Mouse (Mus musculus): ENCODE data around the gene Spocd1. TPM values are rescaled to one million over a fixed set of nuclear protein-coding genes. Genes with fewer than 3 reads are reported as not detected.
A peak's percentile ranks its signal among the peaks of the same experiment; 100 is the strongest.

Spocd1 gene
- total RNA-seq, 2 experiments from 2014 or later: not detected

GRCm38 (mm10) chr4:129918464-129918863 is 10.6 kb upstream of the Spocd1 start:
- no peak for DNase-seq (ENCODE audit: low spot score)

DNA sequence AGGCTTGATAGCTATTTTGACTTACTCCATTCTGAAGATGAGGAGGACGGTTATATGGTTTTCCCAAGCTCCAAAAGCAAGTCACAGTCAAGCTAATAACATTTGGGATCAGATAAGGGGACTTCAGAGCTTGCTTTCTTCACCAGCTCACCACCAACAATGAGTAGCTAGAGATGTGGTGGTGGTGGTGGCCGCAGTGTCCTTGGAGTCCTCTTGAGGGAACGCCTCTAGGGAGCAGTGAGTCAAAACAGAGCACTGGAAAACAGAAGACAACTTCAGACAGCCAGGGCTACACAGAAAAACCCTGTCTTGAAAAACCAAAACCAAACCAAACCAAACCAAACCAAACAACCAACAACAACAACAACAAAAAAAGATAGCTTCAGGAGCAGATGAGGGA is 10.1 kb upstream of the Spocd1 start:
- no peak for DNase-seq (ENCODE audit: low spot score)

DNA sequence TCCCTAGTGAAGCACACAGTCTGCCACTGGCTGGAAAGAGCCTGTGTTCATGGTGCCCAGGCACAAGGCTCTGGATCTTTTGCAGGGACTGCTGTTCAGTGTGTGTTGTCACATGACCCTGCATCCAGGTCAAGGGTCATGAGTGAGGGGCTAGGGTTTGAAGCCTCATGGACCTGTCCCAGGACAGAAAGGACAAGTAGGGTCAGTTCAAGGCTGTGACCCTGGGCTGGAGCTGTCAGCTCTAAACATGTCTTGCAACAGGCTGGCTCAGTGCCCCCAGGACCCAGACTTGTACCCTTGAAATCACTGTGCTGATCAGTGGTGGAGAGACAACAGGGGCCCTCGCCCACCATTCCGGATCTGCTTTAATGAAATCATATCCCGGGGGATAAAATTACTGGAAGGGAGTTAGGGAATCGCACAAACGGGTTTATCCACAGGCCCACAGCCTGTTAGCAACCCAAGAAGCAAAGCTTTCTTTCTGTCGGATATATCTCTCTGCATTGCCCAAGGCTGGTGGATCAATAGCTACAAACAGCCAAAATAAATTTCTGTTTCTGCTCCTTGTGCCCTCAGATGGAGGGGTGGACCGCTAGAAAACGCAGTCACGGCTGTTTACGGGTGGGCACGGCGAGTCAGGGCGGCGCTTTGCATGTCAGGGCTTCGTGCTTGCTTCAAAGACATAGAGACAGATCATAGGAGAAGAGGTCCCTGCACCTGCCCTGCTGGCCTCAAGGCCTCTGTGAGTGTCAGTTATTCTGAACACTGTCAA is 8.3 kb upstream of the Spocd1 start:
- no peak for DNase-seq (ENCODE audit: low spot score)

- no peak for DNase-seq (ENCODE audit: low spot score)
These were observed 7.8 kb upstream of the Spocd1 start for GRCm38 (mm10) chr4:129921314-129921587.

GRCm38 (mm10) chr4:129924143-129924542 is 4.9 kb upstream of the Spocd1 start:
- DNase-seq (ENCODE audit: low spot score): no peak

DNA sequence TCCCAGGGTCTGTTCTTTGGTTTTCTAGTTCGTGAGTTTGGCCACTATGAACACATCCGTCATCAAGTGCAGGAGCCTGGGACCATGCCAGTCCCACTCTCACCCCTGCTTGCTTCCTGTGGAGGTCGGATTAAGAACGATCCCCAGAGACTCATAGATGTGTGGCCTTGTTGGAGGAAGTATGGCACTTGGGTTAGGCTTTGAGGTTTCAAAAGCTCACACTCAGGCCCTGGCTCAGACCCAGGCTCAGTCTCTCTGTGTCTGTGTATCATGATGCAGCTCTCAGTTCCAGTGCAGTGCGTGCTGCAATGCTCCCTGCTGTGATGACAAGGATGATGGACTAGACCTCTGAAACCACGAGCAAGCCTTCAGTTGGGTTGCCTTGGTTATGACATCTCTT is 4.4 kb upstream of the Spocd1 start:
- DNase-seq (ENCODE audit: low spot score): no peak

GRCm38 (mm10) chr4:129926544-129926943 is 2.5 kb upstream of the Spocd1 start:
- DNase-seq (ENCODE audit: low spot score): peak; percentile 52

DNA sequence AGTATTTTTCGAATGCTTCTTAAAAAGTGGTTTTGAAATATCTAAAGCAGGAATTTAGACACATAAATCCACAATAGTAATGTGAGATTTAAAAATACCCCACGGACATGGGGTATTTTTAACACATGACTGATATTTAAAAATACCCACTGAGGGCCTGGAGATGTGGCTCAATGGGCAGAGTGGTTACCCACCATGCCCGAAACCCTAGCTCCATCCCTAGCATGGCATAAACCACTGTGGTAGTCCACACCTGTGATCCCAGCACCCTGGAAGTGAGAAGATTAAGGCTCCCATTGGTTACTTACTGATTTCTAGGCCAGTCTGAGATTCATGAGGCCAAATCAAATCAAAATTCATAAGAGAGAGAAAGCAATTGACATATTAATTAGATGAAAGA is 2.0 kb upstream of the Spocd1 start:
- DNase-seq (ENCODE audit: low spot score): no peak

DNA sequence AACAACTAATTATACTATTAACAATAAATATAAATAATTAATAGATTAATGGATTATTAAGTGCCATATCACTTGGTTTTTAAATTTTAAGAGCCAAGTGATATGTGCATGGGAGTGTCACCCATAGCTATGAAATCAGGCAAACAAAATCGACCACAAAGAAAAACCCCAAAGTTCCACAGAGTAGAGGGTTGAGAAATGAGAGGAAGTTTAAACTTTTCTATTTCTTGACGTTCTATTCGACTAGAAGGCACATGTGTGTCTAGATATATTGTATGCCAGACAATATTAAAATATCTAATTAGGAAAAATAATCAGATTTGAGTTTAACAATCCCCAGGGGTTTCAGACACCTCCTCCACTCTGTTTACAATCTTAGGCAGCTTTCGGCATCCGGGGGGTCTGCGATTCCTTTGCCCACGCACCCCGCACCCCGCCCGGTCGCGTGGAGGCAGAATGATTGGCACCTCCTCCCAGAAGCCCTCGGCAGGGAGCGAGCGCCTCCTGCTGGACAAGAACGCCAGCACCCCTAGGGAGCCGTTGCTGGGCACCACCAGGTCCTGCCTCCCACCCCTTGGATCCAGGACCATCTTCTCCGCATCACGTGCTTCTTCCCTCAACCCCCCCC is 811 bp upstream of the Spocd1 start:
- peak; percentile 84 for DNase-seq (ENCODE audit: low spot score)

DNA sequence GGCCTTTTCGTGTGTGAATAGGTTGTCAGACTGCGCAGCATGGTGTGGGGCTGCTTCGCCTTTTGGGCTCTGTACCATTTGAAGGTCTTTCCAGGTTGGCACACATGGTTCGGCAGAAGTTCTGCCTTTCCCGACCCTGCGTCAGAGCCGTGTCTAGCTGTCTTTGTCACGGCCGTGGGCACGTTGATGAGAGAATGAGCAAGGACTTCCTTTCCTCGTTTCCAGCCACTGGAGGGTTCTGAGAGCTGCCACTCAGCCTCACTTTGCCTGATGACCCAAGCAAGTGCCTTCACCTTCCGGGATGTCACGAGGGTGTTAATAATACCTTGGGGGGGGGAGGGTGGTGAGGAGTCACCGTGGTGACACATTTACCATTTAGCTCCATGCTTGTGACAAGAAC is 4.6 kb downstream of the Spocd1 start:
- DNase-seq (ENCODE audit: low spot score): no peak

DNA sequence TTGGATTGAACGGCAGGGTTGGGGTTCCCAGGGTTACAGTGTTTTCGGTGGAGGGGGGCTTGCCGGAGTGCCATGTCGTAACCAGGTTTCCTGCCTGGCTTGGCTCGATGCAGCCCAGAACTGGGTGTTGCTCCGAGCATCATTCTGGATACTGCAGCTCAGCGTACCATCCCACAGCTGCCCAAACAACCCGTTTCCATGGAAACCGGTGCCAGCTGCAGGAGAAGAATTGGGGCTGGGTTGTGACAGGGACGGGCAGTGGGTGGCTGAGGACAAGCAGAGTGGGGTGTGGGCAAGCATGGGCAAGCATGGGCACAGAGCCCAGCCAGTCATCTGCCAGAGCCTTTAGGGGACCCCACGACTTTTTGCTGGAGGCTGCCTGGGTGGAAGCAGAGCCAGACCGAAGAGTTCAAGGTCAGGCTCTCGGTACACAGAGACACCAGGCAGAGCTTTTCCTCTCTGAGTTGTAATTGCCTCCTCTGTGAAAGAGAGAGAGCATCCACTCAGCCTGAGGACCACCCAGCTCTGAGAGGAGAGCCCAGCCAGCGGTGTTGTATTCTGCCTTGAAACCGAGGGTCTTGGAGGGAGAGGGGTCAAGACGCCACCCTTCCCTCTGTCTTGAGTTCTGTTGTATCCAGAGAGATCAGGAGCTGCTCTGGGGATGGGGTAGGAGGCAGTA is 5.3 kb downstream of the Spocd1 start:
- no peak for DNase-seq (ENCODE audit: low spot score)

DNA sequence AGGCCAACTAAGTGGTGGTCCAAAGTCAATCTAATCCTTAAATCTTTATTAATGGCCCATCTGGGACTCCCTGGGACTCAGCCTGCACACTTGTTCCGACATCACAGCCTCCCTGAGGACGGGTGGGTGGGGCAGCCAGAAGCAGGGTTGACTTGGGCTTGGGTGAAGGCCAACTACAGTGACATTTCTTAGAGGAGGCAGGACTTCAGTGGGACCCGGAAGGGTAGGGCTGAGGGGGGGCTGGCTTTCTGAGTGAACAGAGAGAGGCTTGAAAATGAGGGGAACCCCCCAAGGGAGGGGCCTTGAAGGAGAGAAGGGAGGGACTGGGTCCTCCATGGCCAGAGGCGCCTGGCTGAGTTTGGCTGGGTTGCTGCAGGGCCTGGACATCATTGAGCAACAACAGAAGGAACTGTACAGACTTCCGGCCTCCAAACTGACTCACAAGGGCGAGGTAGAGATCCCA is 22.3 kb downstream of the Spocd1 start:
- DNase-seq (ENCODE audit: low spot score): peak; percentile 72

DNA sequence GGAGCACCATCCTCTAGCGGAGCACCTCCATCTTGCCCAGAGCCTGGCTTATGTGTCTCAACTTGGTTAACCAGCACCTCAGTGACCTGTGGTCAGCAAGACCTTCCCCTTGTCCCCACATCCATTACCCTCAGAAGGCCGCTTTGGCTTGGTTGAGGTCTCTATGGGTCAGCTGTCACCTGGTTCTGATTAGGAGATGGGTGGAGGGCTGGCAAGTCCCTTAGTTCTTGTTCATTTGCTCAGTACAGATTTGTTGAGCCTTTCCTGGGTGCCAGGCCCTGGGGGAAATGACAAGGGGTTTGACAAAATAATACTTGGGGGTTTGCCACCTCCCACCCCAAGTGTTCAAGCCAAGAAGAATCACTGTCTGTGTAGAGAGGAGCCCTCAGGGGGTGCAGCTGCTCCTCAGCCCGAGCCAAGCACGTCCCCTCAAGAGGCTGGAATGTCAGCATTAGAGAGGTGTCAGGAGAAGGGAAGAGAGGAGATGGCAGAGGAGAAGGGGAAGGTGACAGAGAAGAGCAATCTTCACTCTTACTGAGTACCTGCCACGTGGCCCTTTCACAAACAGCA is 23.3 kb downstream of the Spocd1 start:
- no peak for DNase-seq (ENCODE audit: low spot score)

DNA sequence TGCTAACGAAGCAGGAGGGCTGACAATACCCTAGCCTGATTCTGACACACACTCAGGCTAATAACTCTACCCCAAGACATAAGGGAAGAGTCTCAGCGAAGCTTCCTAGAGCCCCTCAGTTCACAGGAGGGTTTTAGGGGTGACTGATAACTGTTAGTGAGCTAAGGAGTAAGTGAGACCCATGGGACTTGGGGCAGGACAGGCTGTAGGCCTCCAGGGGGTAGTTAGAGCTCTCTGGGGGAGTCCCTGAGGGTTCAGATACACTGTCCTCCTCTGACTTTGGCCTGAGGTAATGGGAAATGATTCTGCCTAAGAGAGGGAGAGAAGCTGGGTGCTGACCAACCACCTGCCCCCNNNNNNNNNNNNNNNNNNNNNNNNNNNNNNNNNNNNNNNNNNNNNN is 25.5 kb downstream of the Spocd1 start:
- no peak for DNase-seq (ENCODE audit: low spot score)

GRCm38 (mm10) chr4:129960180-129960944 is 31.3 kb downstream of the Spocd1 start:
- peak; percentile 36 for DNase-seq (ENCODE audit: low spot score)

- DNase-seq (ENCODE audit: low spot score): no peak
These were observed 36.2 kb downstream of the Spocd1 start for GRCm38 (mm10) chr4:129965294-129965693.

- no peak for DNase-seq (ENCODE audit: low spot score)
These were observed 37.2 kb downstream of the Spocd1 start for GRCm38 (mm10) chr4:129966201-129966600.

DNA sequence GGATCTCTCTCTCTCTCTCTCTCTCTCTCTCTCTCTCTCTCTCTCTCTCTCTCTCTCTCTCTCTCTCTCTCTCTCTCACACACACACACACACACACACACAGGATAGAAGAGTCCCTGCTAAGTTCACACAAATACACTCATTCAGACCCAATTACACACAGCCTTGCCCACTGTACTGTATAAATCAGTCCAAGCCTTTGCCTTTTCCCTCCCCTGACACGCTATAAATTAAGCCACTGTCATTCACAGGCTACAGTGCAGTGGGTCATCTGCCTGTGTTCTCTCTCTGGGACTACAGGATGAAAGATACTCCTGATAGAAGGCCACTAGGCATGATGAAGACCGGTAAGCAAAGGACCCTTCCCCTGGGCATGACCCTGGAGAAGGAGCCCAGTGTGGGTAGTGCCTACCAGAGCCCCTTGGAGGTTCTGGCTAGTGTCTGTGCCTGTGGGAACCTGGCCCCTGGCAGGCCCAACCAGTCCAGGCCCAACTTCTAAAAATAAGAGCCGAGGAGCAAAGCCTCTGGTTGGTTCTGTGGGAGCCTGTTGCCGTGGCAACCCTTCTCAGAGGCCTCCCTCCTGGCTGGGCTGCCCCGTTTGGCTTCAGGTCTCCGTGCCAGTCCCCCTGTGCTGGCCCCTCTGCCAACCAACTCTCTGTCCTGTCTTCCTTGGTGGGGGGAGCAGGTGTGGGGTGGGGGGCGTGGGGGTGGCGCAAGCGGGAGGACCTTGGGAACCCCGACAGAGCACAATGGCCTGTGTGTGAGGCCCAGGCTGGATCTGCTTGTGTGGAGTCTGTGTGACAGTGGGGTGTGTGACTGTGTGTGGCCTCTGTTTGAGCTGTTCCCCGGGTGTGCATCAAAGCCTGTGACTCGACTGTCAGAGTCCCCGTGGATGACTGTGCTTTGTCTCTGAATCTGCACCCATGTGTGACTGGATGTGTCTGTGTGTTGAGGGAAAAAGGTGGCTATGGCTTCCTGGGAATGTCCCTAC is 38.3 kb downstream of the Spocd1 start:
- DNase-seq (ENCODE audit: low spot score): no peak

DNA sequence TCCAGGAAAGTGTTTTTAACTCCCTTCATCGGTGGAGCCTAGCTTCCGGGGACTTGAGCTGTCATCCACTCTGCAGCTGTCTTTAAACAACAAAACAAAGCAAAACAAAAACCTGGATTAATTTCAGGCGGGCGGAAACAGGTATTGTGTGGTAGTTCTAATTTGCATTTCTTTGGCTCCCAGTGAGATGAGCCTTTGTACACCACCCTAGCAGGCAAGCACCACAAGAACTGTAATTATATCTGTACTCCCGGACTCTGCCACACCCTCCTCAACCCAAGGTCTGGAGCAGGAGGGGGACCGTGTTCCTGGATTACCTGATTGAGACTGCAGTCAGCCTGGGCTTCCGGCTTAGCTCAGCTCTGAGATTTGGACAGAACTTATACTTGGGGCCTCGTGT is 41.1 kb downstream of the Spocd1 start:
- DNase-seq (ENCODE audit: low spot score): no peak

DNA sequence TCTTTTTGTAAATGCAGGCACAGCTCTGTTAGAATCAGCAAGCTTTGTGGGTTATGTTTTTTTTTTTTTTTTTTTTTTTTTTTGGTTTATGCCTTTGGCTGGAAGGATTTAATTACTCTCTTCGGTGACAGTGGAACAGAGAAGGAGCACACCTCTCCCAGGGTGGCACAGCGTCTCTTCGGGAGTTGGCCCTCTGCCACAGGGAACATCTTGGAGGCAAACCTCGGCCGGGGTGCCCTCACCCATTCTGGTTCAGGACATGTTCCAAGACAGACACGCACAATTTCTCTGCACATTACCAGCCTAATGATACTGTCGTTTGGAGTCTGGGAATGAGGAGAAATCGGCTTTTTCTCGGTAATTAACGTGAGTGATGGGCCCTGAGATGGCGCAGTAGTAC is 41.8 kb downstream of the Spocd1 start:
- DNase-seq (ENCODE audit: low spot score): no peak

DNA sequence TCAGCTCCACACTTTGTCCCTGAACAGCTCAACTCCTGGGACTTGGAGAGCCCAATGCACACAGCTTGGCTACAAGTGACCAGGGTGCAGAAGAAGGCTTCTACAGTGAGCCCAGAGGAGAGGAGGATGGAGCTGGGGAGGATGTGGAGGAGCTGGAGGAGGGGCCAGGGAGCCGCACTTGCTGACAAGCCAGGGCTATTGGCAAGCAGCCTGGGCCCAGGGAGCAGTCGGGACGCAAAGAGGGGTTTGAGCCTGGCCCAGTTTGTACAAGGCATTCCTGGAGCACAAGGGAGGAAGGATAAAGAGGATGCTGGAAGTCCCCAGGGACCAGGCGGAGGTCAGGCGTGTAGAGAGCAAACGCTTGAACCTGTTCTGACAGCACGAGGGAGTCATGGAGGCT is 42.9 kb downstream of the Spocd1 start:
- no peak for DNase-seq (ENCODE audit: low spot score)

Data from gastrocnemius, adult 18-20 months (tissue).